Mouse (Mus musculus): ENCODE results near the gene Scn2b. TPM values are rescaled to one million over a fixed set of nuclear protein-coding genes. Genes with fewer than 3 reads are reported as not detected.

The Scn2b gene
- 0.04 and 0.53 TPM in 2 replicates for total RNA-seq (2014; rRNA removed; ENCODE audit: low replicate concordance)
- polyA plus RNA-seq (2015; fragmentation: Nextera tagmentation; extraction: Ambion mirVana), result 0.31 and 0.51 TPM in 2 replicates

GRCm38 (mm10) chr9:45117741-45118431 is at the start of gene Scn2b:
Gene Scn2b, plus strand, starts transcription at chr9:45117782.
- WGBS, result 2% methylated on average over 13 of the region's 13 CpGs
- DNase-seq (ENCODE audit: low spot score) (peak; percentile 50), ATAC-seq (ENCODE audit: insufficient read depth, low read depth) (no peak)
- no peaks in the 10 kb centered on the region for H3K9me3 ChIP-seq (replicated peaks; ENCODE audit: control insufficient read depth, low read length)
- peaks cover 7% of the 10 kb centered on the region; the same call in 1 of the 2 replicates for H3K27me3 ChIP-seq (ENCODE audit: control insufficient read depth, insufficient read depth, low read length)
- peak within 1 kb of the TSS; percentile 63 for H3K4me2 ChIP-seq (ENCODE audit: low read depth, low read length)
- peak within 1 kb of the TSS; percentile 48 for H3K4me3 ChIP-seq (ENCODE audit: low read depth, low read length)
- TF ChIP-seq EP300 (IDR thresholded peaks at IDR 0.05; ENCODE audit: low read depth) (no peak), CTCF (IDR thresholded peaks at IDR 0.05; ENCODE audit: low read depth) (no peak)
- H3K4me1 ChIP-seq (ENCODE audit: control insufficient read depth, insufficient read depth), result 0 out of 2 replicates have a peak, but pooled peaks cover 7% of the 10 kb centered on the region
- peak within 1 kb of the TSS; percentile 44; the same call in 1 of the 2 replicates for H3K9ac ChIP-seq (replicated peaks; ENCODE audit: low read depth, low read length)
- H3K36me3 ChIP-seq (replicated peaks; ENCODE audit: control insufficient read depth, insufficient read depth, low read length), result no peaks in the 10 kb centered on the region
- peak within 1 kb of the TSS; percentile 11; the same call in 1 of the 2 replicates for H3K27ac ChIP-seq (ENCODE audit: low read depth)

- Histone ChIP-seq H3K36me3 (replicated peaks; ENCODE audit: control insufficient read depth, insufficient read depth, low read length) (no peaks in the 10 kb centered on the region), H3K4me1 (ENCODE audit: control insufficient read depth, insufficient read depth) (no peaks in the 10 kb centered on the region), H3K4me3 (ENCODE audit: low read depth, low read length) (no peak overlapping the region), H3K9me3 (replicated peaks; ENCODE audit: control insufficient read depth, low read length) (no peaks in the 10 kb centered on the region), H3K9ac (replicated peaks; ENCODE audit: low read depth, low read length) (no peak overlapping the region), H3K4me2 (ENCODE audit: low read depth, low read length) (no peak overlapping the region), H3K27me3 (ENCODE audit: control insufficient read depth, insufficient read depth, low read length) (no peaks in the 10 kb centered on the region), H3K27ac (ENCODE audit: low read depth) (no peak overlapping the region)
- no peak for ATAC-seq (ENCODE audit: insufficient read depth, low read depth)
- WGBS, result 27% methylated on average over 3 of the region's 3 CpGs
- no peak for DNase-seq (ENCODE audit: low spot score)
- TF ChIP-seq CTCF (IDR thresholded peaks at IDR 0.05; ENCODE audit: low read depth), result no peak
- no peak for TF ChIP-seq EP300 (IDR thresholded peaks at IDR 0.05; ENCODE audit: low read depth)
These were observed 45.8 kb upstream of the Scn2b start for GRCm38 (mm10) chr9:45071800-45072199.

- H3K9me3 ChIP-seq (replicated peaks; ENCODE audit: control insufficient read depth, low read length), result no peaks in the 10 kb centered on the region
- no peaks in the 10 kb centered on the region for H3K4me1 ChIP-seq (ENCODE audit: control insufficient read depth, insufficient read depth)
- no peak overlapping the region for H3K9ac ChIP-seq (replicated peaks; ENCODE audit: low read depth, low read length)
- H3K4me2 ChIP-seq (ENCODE audit: low read depth, low read length), result no peak overlapping the region
- TF ChIP-seq CTCF (IDR thresholded peaks at IDR 0.05; ENCODE audit: low read depth) (no peak), EP300 (IDR thresholded peaks at IDR 0.05; ENCODE audit: low read depth) (no peak)
- no peaks in the 10 kb centered on the region; the same call in 1 of the 2 replicates for H3K27me3 ChIP-seq (ENCODE audit: control insufficient read depth, insufficient read depth, low read length)
- no peak overlapping the region for H3K27ac ChIP-seq (ENCODE audit: low read depth)
- DNase-seq (ENCODE audit: low spot score) (no peak), ATAC-seq (ENCODE audit: insufficient read depth, low read depth) (no peak)
- 51% methylated on average over 3 of the region's 3 CpGs for WGBS
- no peak overlapping the region for H3K4me3 ChIP-seq (ENCODE audit: low read depth, low read length)
- no peaks in the 10 kb centered on the region for H3K36me3 ChIP-seq (replicated peaks; ENCODE audit: control insufficient read depth, insufficient read depth, low read length)
These were observed 39.7 kb upstream of the Scn2b start for GRCm38 (mm10) chr9:45077859-45078258.

GRCm38 (mm10) chr9:45079011-45079410 is 38.6 kb upstream of the Scn2b start, which contains the start of gene Jaml:
Gene Jaml, plus strand, starts transcription at chr9:45079183.
- Histone ChIP-seq H3K9me3 (replicated peaks; ENCODE audit: control insufficient read depth, low read length) (no peaks in the 10 kb centered on the region), H3K4me2 (ENCODE audit: low read depth, low read length) (no peak within 1 kb of the TSS), H3K27me3 (ENCODE audit: control insufficient read depth, insufficient read depth, low read length) (no peaks in the 10 kb centered on the region; the same call in 1 of the 2 replicates), H3K36me3 (replicated peaks; ENCODE audit: control insufficient read depth, insufficient read depth, low read length) (no peaks in the 10 kb centered on the region), H3K4me1 (ENCODE audit: control insufficient read depth, insufficient read depth) (no peaks in the 10 kb centered on the region), H3K27ac (ENCODE audit: low read depth) (no peak within 1 kb of the TSS), H3K9ac (replicated peaks; ENCODE audit: low read depth, low read length) (no peak within 1 kb of the TSS), H3K4me3 (ENCODE audit: low read depth, low read length) (no peak within 1 kb of the TSS)
- no peak for TF ChIP-seq CTCF (IDR thresholded peaks at IDR 0.05; ENCODE audit: low read depth)
- TF ChIP-seq EP300 (IDR thresholded peaks at IDR 0.05; ENCODE audit: low read depth), result no peak
- WGBS, result 76% methylated on average over 5 of the region's 5 CpGs
- ATAC-seq (ENCODE audit: insufficient read depth, low read depth) (no peak), DNase-seq (ENCODE audit: low spot score) (no peak)

- Histone ChIP-seq H3K9me3 (replicated peaks; ENCODE audit: control insufficient read depth, low read length) (no peaks in the 10 kb centered on the region), H3K27ac (ENCODE audit: low read depth) (no peak overlapping the region), H3K4me2 (ENCODE audit: low read depth, low read length) (no peak overlapping the region), H3K27me3 (ENCODE audit: control insufficient read depth, insufficient read depth, low read length) (peaks cover 3% of the 10 kb centered on the region; the same call in 1 of the 2 replicates), H3K36me3 (replicated peaks; ENCODE audit: control insufficient read depth, insufficient read depth, low read length) (no peaks in the 10 kb centered on the region), H3K4me3 (ENCODE audit: low read depth, low read length) (no peak overlapping the region), H3K4me1 (ENCODE audit: control insufficient read depth, insufficient read depth) (no peaks in the 10 kb centered on the region), H3K9ac (replicated peaks; ENCODE audit: low read depth, low read length) (no peak overlapping the region)
- 72% methylated on average over 3 of the region's 3 CpGs for WGBS
- DNase-seq (ENCODE audit: low spot score) (no peak), ATAC-seq (ENCODE audit: insufficient read depth, low read depth) (no peak)
- TF ChIP-seq EP300 (IDR thresholded peaks at IDR 0.05; ENCODE audit: low read depth), result no peak
- no peak for TF ChIP-seq CTCF (IDR thresholded peaks at IDR 0.05; ENCODE audit: low read depth)
These were observed 34.5 kb upstream of the Scn2b start for GRCm38 (mm10) chr9:45083132-45083531.
